Mouse (Mus musculus): ENCODE results near the gene Adamtsl1.

DNA sequence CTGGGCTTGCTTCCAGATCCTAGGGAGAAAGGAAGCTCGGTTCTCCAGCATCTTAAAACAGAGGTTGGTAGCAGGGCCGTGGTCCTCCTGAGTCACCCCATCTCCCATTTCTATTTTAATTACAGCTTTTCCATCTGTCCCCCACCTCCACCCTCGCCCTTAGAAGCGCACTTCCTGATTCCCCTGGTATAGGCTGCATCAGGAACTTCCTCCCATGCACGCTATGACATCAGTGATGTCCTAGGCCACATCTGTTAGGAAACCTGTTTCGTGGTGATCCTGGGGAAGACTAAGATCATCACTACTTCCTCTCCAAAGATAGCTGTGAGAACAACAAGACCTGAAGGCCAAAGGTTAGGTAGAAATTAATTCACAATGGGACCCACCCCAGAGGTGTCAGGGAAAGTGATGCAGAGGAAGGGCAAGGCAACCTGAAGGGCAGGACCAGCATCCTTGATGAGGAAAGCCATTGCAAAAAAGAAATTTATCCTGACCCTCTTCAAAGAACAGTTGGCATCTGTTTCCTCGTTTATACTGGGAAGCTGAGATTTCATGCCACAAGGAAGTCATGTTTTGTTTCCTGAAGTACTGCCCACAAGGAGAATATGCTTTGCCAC, 882.8 kb downstream of the Adamtsl1 start:
- TF ChIP-seq ZC3H11A (IDR thresholded peaks at IDR 0.05; ENCODE audit: borderline replicate concordance, low read depth, low read length) (no peak), ZNF384 (IDR thresholded peaks at IDR 0.05; ENCODE audit: low read depth, low read length) (no peak)

All from ES-E14 (cell line).